Mouse (Mus musculus): ENCODE results near the gene Tmem164.

- TF ChIP-seq CTCF (IDR thresholded peaks at IDR 0.05; ENCODE audit: low read depth, low read length) (no peak), POLR2A (IDR thresholded peaks at IDR 0.05; ENCODE audit: borderline replicate concordance, low read depth, low read length) (no peak)
Observed at GRCm38 (mm10) chrX:142834807-142835206, 153.6 kb downstream of the Tmem164 start.
